Mouse (Mus musculus) gonadal fat pad, adult 2 months (tissue): ENCODE data around the gene Bhlha15. TPM values are rescaled to one million over a fixed set of nuclear protein-coding genes. Genes with fewer than 3 reads are reported as not detected.
A peak's percentile ranks its signal among the peaks of the same experiment; 100 is the strongest.

Experiments
- DNase-seq: peaks from one replicate; pipeline ENCODE4 v3.0.0-alpha.2; 2012; ENCODE audit warnings: low read depth
- polyA plus RNA-seq: library from polyadenylated mRNA; depleted of rRNA; stranded (reverse); fragments of >200 nt; gene quantifications from 2 replicates; pipeline ENCODE4 v1.2.3, GENCODE M21; 2012

Bhlha15 gene
- polyA plus RNA-seq, 1 experiment: 0.30 TPM

- DNase-seq: no peak
Measured at GRCm38 (mm10) chr5:144191026-144191425, 940 bp downstream of the Bhlha15 start.

- no peak for DNase-seq
Measured at GRCm38 (mm10) chr5:144192673-144193072, 2.6 kb downstream of the Bhlha15 start.

GRCm38 (mm10) chr5:144194416-144194815 is 4.3 kb downstream of the Bhlha15 start:
- DNase-seq: no peak

GRCm38 (mm10) chr5:144195567-144195966 is 5.5 kb downstream of the Bhlha15 start:
- no peak for DNase-seq

GRCm38 (mm10) chr5:144200616-144201015 is 10.5 kb downstream of the Bhlha15 start:
- no peak for DNase-seq

- no peak for DNase-seq
Measured at GRCm38 (mm10) chr5:144202430-144202829, 12.3 kb downstream of the Bhlha15 start.

GRCm38 (mm10) chr5:144203398-144203959 is 13.4 kb downstream of the Bhlha15 start:
- no peak for DNase-seq

- no peak for DNase-seq
Measured at GRCm38 (mm10) chr5:144204303-144204702, 14.2 kb downstream of the Bhlha15 start.

- DNase-seq: no peak
Measured at GRCm38 (mm10) chr5:144204911-144205310, 14.8 kb downstream of the Bhlha15 start.

GRCm38 (mm10) chr5:144206069-144206468 is 16.0 kb downstream of the Bhlha15 start:
- no peak for DNase-seq

GRCm38 (mm10) chr5:144207478-144207877 is 17.4 kb downstream of the Bhlha15 start:
- no peak for DNase-seq

GRCm38 (mm10) chr5:144214453-144214852 is 24.4 kb downstream of the Bhlha15 start:
- no peak for DNase-seq

- DNase-seq: no peak
Measured at GRCm38 (mm10) chr5:144215992-144216391, 25.9 kb downstream of the Bhlha15 start.

GRCm38 (mm10) chr5:144218061-144218460 is 28.0 kb downstream of the Bhlha15 start:
- no peak for DNase-seq

GRCm38 (mm10) chr5:144219306-144219705 is 29.2 kb downstream of the Bhlha15 start:
- no peak for DNase-seq

GRCm38 (mm10) chr5:144219936-144220335 is 29.9 kb downstream of the Bhlha15 start:
- DNase-seq: no peak

GRCm38 (mm10) chr5:144221305-144221704 is 31.2 kb downstream of the Bhlha15 start:
- DNase-seq: no peak

- DNase-seq: no peak
Measured at GRCm38 (mm10) chr5:144222811-144223502, 32.9 kb downstream of the Bhlha15 start.

- DNase-seq: peak; percentile 77
Measured at GRCm38 (mm10) chr5:144223503-144223862, 33.4 kb downstream of the Bhlha15 start, which contains the start of gene Tecpr1. Tecpr1 (minus strand) TSS chr5:144223615.

- DNase-seq: no peak
Measured at GRCm38 (mm10) chr5:144223899-144224816, 34.1 kb downstream of the Bhlha15 start.

- DNase-seq: no peak
Measured at GRCm38 (mm10) chr5:144226220-144226619, 36.1 kb downstream of the Bhlha15 start.

GRCm38 (mm10) chr5:144230216-144230615 is 40.1 kb downstream of the Bhlha15 start:
- DNase-seq: no peak
